Mouse (Mus musculus): ENCODE measurements around the gene Efr3b.
A peak's percentile ranks its signal among the peaks of the same experiment; 100 is the strongest.

Gene Efr3b

DNA sequence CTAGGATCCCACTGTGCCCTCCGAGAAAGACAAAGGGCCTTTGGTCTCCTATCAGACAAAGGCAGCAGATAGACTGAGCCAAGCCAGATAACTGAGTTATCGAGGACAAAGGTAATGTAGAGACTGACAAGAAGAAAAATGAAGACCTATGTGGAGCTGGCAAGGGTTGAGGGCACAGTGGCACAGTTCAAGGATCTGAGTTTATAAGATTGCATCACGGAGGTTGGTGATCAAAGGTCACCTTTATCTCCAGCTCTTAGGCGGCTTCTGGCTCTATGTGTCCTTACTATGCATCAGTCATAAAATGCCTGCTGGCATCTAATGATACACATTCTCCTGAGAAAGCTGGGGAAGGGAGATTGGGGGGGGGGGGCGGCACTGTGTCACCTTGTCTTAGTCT is 2.6 kb downstream of the Efr3b start:
- DNase-seq = no peak

DNA sequence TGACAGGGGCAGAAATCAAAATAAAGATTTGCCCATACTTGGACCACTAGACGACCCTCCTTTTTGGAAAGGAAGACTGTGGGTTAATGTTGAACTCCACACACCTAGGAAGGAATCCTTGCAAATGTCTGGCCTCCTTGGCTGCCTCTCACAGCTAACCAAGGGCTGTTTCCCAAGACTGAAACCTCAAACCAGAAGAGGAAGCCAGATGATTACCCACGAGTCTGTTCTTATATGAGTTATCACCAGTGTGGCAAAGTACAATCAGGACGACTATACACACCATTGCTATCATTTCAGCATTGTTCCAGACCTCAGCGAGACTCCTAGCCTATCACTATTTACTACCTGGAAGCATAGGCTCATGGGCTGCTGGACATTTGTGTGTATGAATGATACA is 9.7 kb downstream of the Efr3b start:
- DNase-seq = no peak

DNA sequence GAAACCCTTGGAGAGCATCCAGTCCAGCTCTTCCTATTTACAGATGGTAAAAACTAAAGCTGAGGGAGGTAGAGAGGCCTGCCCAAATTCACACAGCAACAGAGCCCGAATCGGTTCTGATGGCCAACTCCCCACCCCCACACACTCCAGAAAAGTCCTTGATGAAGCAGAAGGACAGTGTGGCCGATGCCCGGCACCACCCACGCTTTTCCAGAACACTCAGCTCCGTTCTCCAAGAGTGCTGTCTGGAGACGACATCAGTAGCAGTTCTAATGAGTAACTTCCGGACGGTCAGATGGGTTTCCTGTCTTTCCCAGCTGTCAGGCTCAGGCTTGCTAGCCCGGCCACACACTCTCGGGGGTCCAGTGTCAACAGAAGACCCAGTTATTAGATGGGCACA is 10.2 kb downstream of the Efr3b start:
- peak; percentile 38 for DNase-seq

DNA sequence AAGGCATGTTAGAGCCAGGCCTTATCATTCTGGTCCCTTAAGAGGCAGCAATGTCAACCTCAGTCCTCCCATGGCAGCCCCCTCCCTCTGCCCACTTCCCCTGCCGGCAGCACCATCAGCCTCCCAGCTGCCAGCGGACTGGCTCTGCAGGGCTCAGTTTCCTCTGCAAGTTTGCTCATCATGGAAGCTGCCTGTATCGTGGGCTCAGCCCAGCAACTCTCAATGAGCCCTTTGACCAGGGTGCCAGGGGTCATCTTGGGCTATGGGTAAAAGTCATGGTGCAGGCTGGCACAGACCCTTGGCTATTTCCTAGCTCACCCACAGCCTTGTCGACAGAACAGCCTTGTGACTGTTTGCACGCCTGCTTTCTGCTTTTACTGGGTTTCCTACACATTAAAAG is 14.4 kb downstream of the Efr3b start:
- DNase-seq = no peak

DNA sequence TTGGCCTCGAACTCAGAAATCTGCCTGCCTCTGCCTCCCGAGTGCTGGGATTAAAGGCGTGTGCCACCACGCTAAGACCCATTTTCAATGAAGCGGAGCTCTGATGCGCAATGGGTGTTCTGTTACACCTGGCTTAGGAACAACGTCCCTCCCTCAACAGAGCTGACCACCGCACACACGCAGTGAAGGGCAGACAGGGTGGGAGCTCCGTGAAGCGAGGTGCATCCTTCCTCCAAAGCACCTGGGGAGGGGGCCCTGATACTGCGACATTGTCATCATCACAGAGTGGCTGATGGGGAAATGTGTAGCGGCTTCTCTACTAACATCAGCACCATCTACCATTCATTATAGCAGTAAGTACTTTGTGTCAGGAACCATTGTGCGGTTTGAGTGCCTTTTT is 15.2 kb downstream of the Efr3b start:
- DNase-seq = no peak

DNA sequence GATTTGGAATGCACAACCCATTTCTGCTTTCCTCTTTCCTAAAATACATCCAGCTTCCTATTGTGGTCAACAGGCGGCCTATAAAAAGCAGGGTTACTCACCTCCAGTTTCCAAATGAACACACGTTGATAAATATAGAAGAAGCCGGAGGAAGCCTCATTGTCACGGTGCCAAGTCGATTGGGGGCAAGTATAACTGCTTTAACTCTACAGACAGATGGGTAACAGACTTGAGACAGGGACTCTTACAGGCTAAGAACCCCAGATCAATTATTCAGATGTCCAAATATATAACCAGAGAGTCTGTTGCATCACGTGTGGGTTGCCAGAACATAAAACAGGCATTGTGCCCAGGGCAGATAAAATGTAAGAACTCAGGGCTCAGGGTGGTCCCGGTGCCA is 15.9 kb downstream of the Efr3b start:
- DNase-seq = peak; percentile 47

- DNase-seq = peak; percentile 36
These were observed 18.2 kb downstream of the Efr3b start for GRCm38 (mm10) chr12:4020505-4020904.

DNA sequence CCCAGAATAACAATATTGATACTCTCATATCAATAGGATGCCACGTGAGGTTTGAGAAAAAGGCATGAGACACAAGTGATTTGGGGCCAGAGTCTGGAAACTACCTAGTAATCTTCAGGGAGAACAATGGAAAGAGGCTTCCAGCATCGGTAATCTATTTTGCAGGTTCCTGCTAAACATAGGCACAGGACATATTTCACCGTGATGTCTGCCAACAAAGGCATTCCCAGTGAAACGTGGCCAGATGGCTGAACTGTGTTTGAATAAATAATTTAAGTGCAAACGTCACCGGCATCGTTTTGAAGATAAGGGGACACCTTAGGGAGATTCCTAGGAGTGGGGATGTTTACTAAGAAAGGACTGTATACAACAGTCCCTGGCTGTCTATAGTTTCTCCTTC is 22.4 kb downstream of the Efr3b start:
- no peak for DNase-seq

- no peak for DNase-seq
These were observed 23.0 kb downstream of the Efr3b start for GRCm38 (mm10) chr12:4015741-4016140.

DNA sequence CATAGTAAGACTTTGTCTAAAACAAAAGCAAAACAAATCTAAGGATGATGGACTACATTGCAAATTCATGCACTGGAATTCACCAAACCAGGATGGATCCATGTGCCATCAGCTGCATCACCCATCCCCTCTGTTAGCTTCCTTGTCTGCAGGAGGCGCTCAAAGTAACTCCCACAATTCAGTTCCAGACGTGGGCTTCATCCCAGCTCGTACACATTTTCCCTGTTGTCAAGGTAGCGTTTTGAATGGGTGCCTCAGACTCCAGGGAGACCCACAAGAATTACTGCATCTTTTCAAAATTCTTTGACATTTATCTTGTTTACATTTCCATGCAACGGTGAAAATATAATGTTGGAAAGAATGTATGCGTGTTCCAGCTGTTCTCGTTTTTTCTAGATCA is 23.5 kb downstream of the Efr3b start:
- DNase-seq = no peak

GRCm38 (mm10) chr12:4011715-4012114 is 27.0 kb downstream of the Efr3b start:
- DNase-seq = no peak

- no peak for DNase-seq
These were observed 27.4 kb downstream of the Efr3b start for GRCm38 (mm10) chr12:4011301-4011700.

- no peak for DNase-seq
These were observed 30.0 kb downstream of the Efr3b start for GRCm38 (mm10) chr12:4008731-4009130.

- DNase-seq = no peak
These were observed 30.9 kb downstream of the Efr3b start for GRCm38 (mm10) chr12:4007766-4008165.

DNA sequence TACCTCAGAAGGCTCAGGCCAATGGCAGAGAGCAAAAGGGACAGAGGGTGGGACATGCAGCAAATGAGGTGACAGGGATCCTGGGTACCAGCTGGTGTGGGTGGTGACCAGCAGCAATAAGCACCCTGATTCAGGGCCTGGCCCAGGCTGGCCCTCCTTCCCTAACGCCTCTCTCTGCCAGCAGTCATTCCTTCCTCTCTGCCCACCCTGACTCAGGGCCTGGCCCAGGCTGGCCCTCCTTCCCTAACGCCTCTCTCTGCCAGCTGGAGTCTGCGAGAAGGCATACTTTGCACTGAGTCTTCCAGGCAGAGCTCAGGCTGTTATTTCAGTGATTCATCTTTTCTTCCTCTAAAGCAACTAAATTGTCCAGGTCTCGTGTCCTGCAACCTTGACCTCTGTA is 31.5 kb downstream of the Efr3b start:
- peak; percentile 70 for DNase-seq

- DNase-seq = peak; percentile 23
These were observed 32.6 kb downstream of the Efr3b start for GRCm38 (mm10) chr12:4006079-4006478.

GRCm38 (mm10) chr12:4004648-4005047 is 34.1 kb downstream of the Efr3b start:
- peak; percentile 29 for DNase-seq

DNA sequence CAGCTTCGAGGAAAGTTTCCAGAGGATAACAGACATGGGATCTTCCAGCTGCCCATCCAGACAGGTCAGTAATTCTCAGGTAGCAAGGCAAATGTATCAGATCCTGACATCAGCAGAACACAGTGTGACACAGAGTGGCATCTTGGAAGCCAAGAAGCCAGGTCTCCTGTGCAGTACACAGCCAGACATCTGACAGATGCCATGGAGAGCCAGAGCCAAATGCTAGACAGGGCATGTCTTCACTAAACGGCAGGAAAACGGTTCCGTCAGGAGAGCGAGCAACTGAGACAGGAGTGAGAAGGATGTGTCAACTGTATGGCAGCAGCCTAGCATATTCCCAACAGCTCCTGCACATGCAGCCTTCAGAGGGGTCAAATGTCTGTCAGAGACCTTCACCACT is 38.3 kb downstream of the Efr3b start:
- DNase-seq = no peak

- no peak for DNase-seq
These were observed 42.0 kb downstream of the Efr3b start for GRCm38 (mm10) chr12:3996749-3997148.

- DNase-seq = no peak
These were observed 47.7 kb downstream of the Efr3b start for GRCm38 (mm10) chr12:3991047-3991446.

DNA sequence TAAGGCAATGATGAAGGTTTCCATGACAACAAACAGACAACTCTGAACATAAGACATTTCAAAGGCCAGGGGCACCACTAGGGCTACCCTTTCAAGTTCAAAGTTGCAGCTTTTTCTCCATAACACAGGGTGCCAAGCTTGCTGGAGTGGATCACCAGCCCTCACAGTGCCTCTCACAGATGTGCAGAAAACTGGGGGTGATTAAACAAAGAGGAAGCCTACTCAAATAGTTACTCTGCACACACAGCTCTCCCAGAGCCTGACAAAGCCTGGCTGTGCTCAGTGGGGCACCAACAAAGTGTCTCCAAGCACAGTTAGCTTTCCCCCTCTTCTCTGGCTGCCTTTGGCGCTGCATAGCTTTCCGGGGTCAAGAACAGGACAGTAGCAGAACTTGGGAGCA is 48.8 kb downstream of the Efr3b start:
- DNase-seq = no peak

GRCm38 (mm10) chr12:3984446-3984845 is 54.3 kb downstream of the Efr3b start:
- no peak for DNase-seq

DNA sequence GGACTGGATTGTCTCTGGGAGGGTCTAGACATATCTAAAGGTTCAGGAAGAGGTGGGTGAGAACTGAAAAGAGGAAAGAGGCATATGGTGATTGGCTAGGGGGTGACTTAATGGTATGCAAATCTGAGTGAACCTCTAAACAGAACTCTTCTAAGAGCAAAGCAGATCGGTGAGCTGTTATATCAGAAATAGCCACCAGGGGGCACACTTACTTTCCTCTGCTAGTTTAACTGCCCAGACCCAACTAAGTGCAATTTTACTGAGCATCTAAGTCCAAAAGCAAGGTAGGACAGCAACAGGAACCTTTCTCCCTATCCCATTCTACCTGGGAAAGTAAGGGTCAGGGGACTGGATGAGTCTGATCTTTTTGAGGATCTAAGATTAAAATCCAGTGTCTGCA is 55.0 kb downstream of the Efr3b start:
- DNase-seq = peak; percentile 89

DNA sequence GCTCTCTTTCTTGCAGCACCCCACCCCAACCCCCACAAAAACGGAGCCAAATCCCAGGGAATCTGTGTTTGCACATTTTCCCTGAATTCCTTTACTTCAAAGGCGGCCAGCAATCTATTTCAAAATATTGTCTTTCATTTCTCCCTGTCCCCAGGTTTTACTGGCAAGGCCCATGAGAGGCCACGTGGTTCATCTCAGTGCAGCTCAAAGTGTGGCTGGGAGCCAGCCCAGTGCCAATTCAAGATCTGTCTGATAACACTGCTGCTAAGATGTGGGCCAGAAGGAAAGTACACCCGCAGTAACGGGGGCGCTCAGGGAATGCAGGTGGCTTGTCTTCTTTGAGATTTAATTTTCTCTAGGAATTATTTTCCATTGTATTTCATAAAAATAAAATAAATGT is 56.5 kb downstream of the Efr3b start:
- DNase-seq = peak; percentile 69

DNA sequence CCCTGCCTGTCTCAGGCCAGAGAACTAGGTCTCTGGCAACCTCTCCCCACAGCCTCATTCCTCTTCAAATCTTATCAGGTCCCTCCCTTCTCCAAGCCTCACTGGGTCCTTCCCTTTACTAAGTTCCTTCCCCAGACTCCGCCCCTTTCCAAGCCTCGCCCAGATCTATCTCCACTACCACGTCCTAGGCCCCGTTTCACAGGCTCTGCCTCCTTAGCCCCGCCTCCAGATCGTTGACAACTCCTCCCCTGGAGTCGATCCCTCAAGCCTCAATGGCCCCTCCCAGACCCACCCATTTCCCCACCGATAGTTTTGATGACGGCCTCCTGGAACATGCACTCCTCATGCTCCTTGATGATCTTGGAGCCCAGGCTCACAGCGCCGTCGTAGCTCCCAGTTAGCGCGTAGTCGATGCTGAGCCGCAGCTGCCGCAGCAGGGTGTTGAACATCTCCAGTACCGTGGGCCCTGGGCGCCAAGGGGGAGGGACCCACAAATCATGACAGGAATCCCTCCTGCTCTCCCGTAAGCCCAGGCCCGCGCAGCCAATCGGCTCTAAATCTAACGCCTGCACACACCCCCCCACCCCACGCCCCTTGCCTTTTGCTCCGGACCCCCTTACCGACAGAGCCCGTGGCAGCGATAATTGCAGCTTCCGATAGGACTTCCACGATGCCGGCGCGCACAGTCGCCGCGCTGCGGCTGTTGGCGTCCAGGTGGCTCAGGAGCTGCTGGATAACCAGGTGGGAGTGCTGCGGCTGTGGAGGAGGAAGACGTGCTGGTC is 57.2 kb downstream of the Efr3b start:
- DNase-seq = peak; percentile 88
